Mouse (Mus musculus): ENCODE measurements around the gene Dact3. TPM values are rescaled to one million over a fixed set of nuclear protein-coding genes. Genes with fewer than 3 reads are reported as not detected.

Dact3 gene
- total and polyA plus RNA-seq, 3 experiments = 0.31 to 2.1 TPM; not detected in 1

- Histone ChIP-seq H3K9me3 (replicated peaks; ENCODE audit: insufficient read depth, low read length) (no peaks in the 10 kb centered on the region), H3K79me2 (ENCODE audit: control insufficient read depth, insufficient read depth, low read length, poor library complexity) (no peaks in the 10 kb centered on the region; the same call in 1 of the 2 replicates), H3K4me3 (ENCODE audit: control insufficient read depth in 1 of 2, insufficient read depth in 1 of 2, low read depth in 2 of 2, low read length in 2 of 2) (no peak overlapping the region), H3K27me3 (ENCODE audit: control insufficient read depth in 1 of 2, insufficient read depth in 2 of 2, low read length in 2 of 2) (no peaks in the 10 kb centered on the region), H3K36me3 (ENCODE audit: control insufficient read depth in 1 of 2, insufficient read depth in 2 of 2, low read length in 2 of 2) (peaks cover 0 to 4% of the 10 kb centered on the region in 2 experiments; a peak in 2 of 4 replicates), H3K9ac (ENCODE audit: control insufficient read depth, low read depth, low read length, poor library complexity, severe bottlenecking) (no peak overlapping the region), H3K27ac (ENCODE audit: control insufficient read depth, low read depth, low read length) (no peak overlapping the region), H3K4me1 (ENCODE audit: control insufficient read depth in 1 of 2, insufficient read depth in 2 of 2, low read length in 2 of 2) (peaks cover 0 to 3% of the 10 kb centered on the region in 2 experiments; a peak in 3 of 4 replicates)
- peak; percentile 30 for DNase-seq (ENCODE audit: low read depth, low spot score)
- TF ChIP-seq MEF2A (IDR thresholded peaks at IDR 0.05; ENCODE audit: extremely low read depth, insufficient replicate concordance, low read depth, low read length, poor library complexity, severe bottlenecking) (no peak), USF1 (IDR thresholded peaks at IDR 0.05; ENCODE audit: low read depth, low read length) (no peak), BHLHE40 (IDR thresholded peaks at IDR 0.05; ENCODE audit: borderline replicate concordance, low read depth, low read length) (no peak), NRF1 (IDR thresholded peaks at IDR 0.05; ENCODE audit: insufficient read depth, low read depth, low read length, poor library complexity, severe bottlenecking) (no peak), CTCF (IDR thresholded peaks at IDR 0.05 in 2 of 3, conservative IDR thresholded peaks at IDR 0.05 in 1 of 3; ENCODE audit: control insufficient read depth in 1 of 3, insufficient read depth in 1 of 3, low read depth in 2 of 3, low read length in 3 of 3, poor library complexity in 1 of 3, severe bottlenecking in 1 of 3) (no peak; a peak in 1 of 6 replicates), MYB (IDR thresholded peaks at IDR 0.05; ENCODE audit: low read depth, low read length) (no peak)
Measured at GRCm38 (mm10) chr7:16877717-16878116, 2.6 kb downstream of the Dact3 start.

- Histone ChIP-seq H3K27ac (ENCODE audit: control insufficient read depth, low read depth, low read length) (no peak overlapping the region), H3K4me3 (ENCODE audit: control insufficient read depth in 1 of 2, insufficient read depth in 1 of 2, low read depth in 2 of 2, low read length in 2 of 2) (no peak overlapping the region), H3K9me3 (replicated peaks; ENCODE audit: insufficient read depth, low read length) (no peaks in the 10 kb centered on the region), H3K9ac (ENCODE audit: control insufficient read depth, low read depth, low read length, poor library complexity, severe bottlenecking) (no peak overlapping the region), H3K4me1 (ENCODE audit: control insufficient read depth in 1 of 2, insufficient read depth in 2 of 2, low read length in 2 of 2) (peaks cover 3 to 5% of the 10 kb centered on the region in 2 experiments; a peak in 3 of 4 replicates), H3K79me2 (ENCODE audit: control insufficient read depth, insufficient read depth, low read length, poor library complexity) (no peaks in the 10 kb centered on the region; the same call in 1 of the 2 replicates), H3K27me3 (ENCODE audit: control insufficient read depth in 1 of 2, insufficient read depth in 2 of 2, low read length in 2 of 2) (no peaks in the 10 kb centered on the region), H3K36me3 (ENCODE audit: control insufficient read depth in 1 of 2, insufficient read depth in 2 of 2, low read length in 2 of 2) (peaks cover 0 to 4% of the 10 kb centered on the region in 2 experiments; a peak in 1 of 4 replicates)
- DNase-seq (ENCODE audit: low read depth, low spot score) = no peak
- no peak for TF ChIP-seq GATA1 (IDR thresholded peaks at IDR 0.05; ENCODE audit: low read depth, low read length)
- TF ChIP-seq KAT2A (conservative IDR thresholded peaks at IDR 0.05; ENCODE audit: low read depth, low read length) = no peak
- TF ChIP-seq CTCF (IDR thresholded peaks at IDR 0.05 in 2 of 3, conservative IDR thresholded peaks at IDR 0.05 in 1 of 3; ENCODE audit: control insufficient read depth in 1 of 3, insufficient read depth in 1 of 3, low read depth in 2 of 3, low read length in 3 of 3, poor library complexity in 1 of 3, severe bottlenecking in 1 of 3) = no peak
- no peak for TF ChIP-seq CHD2 (IDR thresholded peaks at IDR 0.05; ENCODE audit: low read length)
- TF ChIP-seq USF1 (IDR thresholded peaks at IDR 0.05; ENCODE audit: low read depth, low read length) = no peak
- no peak for TF ChIP-seq ZNF384 (IDR thresholded peaks at IDR 0.05; ENCODE audit: low read depth, low read length)
- no peak for TF ChIP-seq MYC (IDR thresholded peaks at IDR 0.05; ENCODE audit: low read depth, low read length)
Measured at GRCm38 (mm10) chr7:16879796-16880547, 4.9 kb downstream of the Dact3 start.

- no peaks in the 10 kb centered on the region for H3K79me2 ChIP-seq (ENCODE audit: control insufficient read depth, insufficient read depth, low read length, poor library complexity)
- peaks cover 0 to 4% of the 10 kb centered on the region in 2 experiments; a peak in 1 of 4 replicates for H3K36me3 ChIP-seq (ENCODE audit: control insufficient read depth in 1 of 2, insufficient read depth in 2 of 2, low read length in 2 of 2)
- DNase-seq (ENCODE audit: low read depth, low spot score) = no peak
- H3K9me3 ChIP-seq (replicated peaks; ENCODE audit: insufficient read depth, low read length) = no peaks in the 10 kb centered on the region
- no peak overlapping the region for H3K27ac ChIP-seq (ENCODE audit: control insufficient read depth, low read depth, low read length)
- no peak overlapping the region for H3K4me3 ChIP-seq (ENCODE audit: control insufficient read depth in 1 of 2, insufficient read depth in 1 of 2, low read depth in 2 of 2, low read length in 2 of 2)
- no peak for TF ChIP-seq ZNF384 (IDR thresholded peaks at IDR 0.05; ENCODE audit: low read depth, low read length)
- TF ChIP-seq CHD1 (IDR thresholded peaks at IDR 0.05; ENCODE audit: low read depth, low read length) = no peak
- TF ChIP-seq MYC (IDR thresholded peaks at IDR 0.05; ENCODE audit: low read depth, low read length) = no peak
- TF ChIP-seq POLR2AphosphoS2 (IDR thresholded peaks at IDR 0.05; ENCODE audit: low read length) = no peak
- no peak for TF ChIP-seq SMC3 (IDR thresholded peaks at IDR 0.05; ENCODE audit: low read depth, low read length)
- no peak for TF ChIP-seq RCOR1 (IDR thresholded peaks at IDR 0.05; ENCODE audit: low read depth, low read length)
- TF ChIP-seq KAT2A (conservative IDR thresholded peaks at IDR 0.05; ENCODE audit: low read depth, low read length) = no peak
- no peak for TF ChIP-seq MAFK (IDR thresholded peaks at IDR 0.05; ENCODE audit: borderline replicate concordance, low read depth, low read length)
- H3K9ac ChIP-seq (ENCODE audit: control insufficient read depth, low read depth, low read length, poor library complexity, severe bottlenecking) = no peak overlapping the region
- H3K27me3 ChIP-seq (ENCODE audit: control insufficient read depth in 1 of 2, insufficient read depth in 2 of 2, low read length in 2 of 2) = no peaks in the 10 kb centered on the region
- H3K4me1 ChIP-seq (ENCODE audit: control insufficient read depth in 1 of 2, insufficient read depth in 2 of 2, low read length in 2 of 2) = peaks cover 3 to 5% of the 10 kb centered on the region in 2 experiments; a peak in 3 of 4 replicates
Measured at GRCm38 (mm10) chr7:16880615-16881014, 5.5 kb downstream of the Dact3 start.

Data from MEL (cell line).